Mouse (Mus musculus) frontal cortex, postnatal 25 days (tissue): ENCODE measurements around the gene En2.

Experiments used
- DNase-seq, 2 experiments: peaks; one replicate each; pipeline ENCODE4 v3.0.0; 2022; ENCODE audit warnings: low spot score in 2 of 2

Gene En2

GRCm38 (mm10) chr5:28178322-28178721, 12.8 kb downstream of the En2 start:
- DNase-seq, result no peak

GRCm38 (mm10) chr5:28179237-28179790, 13.8 kb downstream of the En2 start:
- DNase-seq, result no peak

- DNase-seq, result no peak
Measured at GRCm38 (mm10) chr5:28191201-28192098, 26.0 kb downstream of the En2 start.

GRCm38 (mm10) chr5:28192099-28192454, 26.6 kb downstream of the En2 start:
- no peak for DNase-seq

GRCm38 (mm10) chr5:28195473-28195872, 30.0 kb downstream of the En2 start:
- no peak for DNase-seq

- no peak for DNase-seq
Measured at GRCm38 (mm10) chr5:28199089-28199873, 33.8 kb downstream of the En2 start.

- no peak for DNase-seq
Measured at GRCm38 (mm10) chr5:28203086-28203485, 37.6 kb downstream of the En2 start.

GRCm38 (mm10) chr5:28204678-28205077, 39.2 kb downstream of the En2 start:
- DNase-seq, result no peak

GRCm38 (mm10) chr5:28206448-28206847, 41.0 kb downstream of the En2 start:
- no peak for DNase-seq

GRCm38 (mm10) chr5:28207043-28207442, 41.5 kb downstream of the En2 start:
- no peak for DNase-seq

GRCm38 (mm10) chr5:28208726-28209520, 43.4 kb downstream of the En2 start:
- no peak for DNase-seq

GRCm38 (mm10) chr5:28209549-28210431, 44.3 kb downstream of the En2 start:
- DNase-seq, result no peak

- DNase-seq, result no peak
Measured at GRCm38 (mm10) chr5:28210591-28211550, 45.4 kb downstream of the En2 start.

- no peak for DNase-seq
Measured at GRCm38 (mm10) chr5:28211651-28212310, 46.3 kb downstream of the En2 start.

GRCm38 (mm10) chr5:28213441-28213840, 47.9 kb downstream of the En2 start:
- DNase-seq, result no peak

GRCm38 (mm10) chr5:28219596-28219995, 54.1 kb downstream of the En2 start:
- no peak for DNase-seq
